Mouse (Mus musculus) intestine, postnatal 0 days (tissue): ENCODE data around the gene Hrk. TPM values are rescaled to one million over a fixed set of nuclear protein-coding genes. Genes with fewer than 3 reads are reported as not detected.

ENCODE experiments used
- ATAC-seq: fragments of 200-750 bp; cut with Nextera tagmentation; 2 replicates; pipeline ENCODE4 v1.8.0; 2017; ENCODE audit warnings: mild to moderate bottlenecking, moderate TSS enrichment, moderate library complexity
- H3K27ac ChIP-seq: fragments of 300-500 bp; sonication (generic); 2 replicates; pipeline ENCODE4 v1.5.1; 2014; ENCODE audit warnings: mild to moderate bottlenecking, low read depth, low read length, moderate library complexity
- H3K27me3 ChIP-seq: fragments of 300-500 bp; sonication (generic); replicated peaks from 2 replicates; pipeline ENCODE4 v1.6.1; 2014; ENCODE audit warnings: low read length, mixed read lengths; ENCODE audit not compliant: control insufficient read depth, insufficient read depth
- H3K36me3 ChIP-seq: fragments of 300-500 bp; sonication (generic); 2 replicates; pipeline ENCODE4 v1.6.1; 2014; ENCODE audit warnings: mild to moderate bottlenecking, moderate library complexity; ENCODE audit not compliant: control insufficient read depth, insufficient read depth
- H3K4me1 ChIP-seq: fragments of 300-500 bp; sonication (generic); replicated peaks from 2 replicates; pipeline ENCODE4 v1.6.1; 2014; ENCODE audit warnings: antibody characterized with exemption, low read length, mixed read lengths; ENCODE audit not compliant: control insufficient read depth, insufficient read depth
- H3K4me2 ChIP-seq: fragments of 300-500 bp; sonication (generic); replicated peaks from 2 replicates; pipeline ENCODE4 v1.6.1; 2014; ENCODE audit warnings: low read depth, mild to moderate bottlenecking, moderate library complexity
- H3K4me3 ChIP-seq: fragments of 300-500 bp; sonication (generic); 2 replicates; pipeline ENCODE4 v1.5.1; 2014; ENCODE audit warnings: low read depth, low read length
- H3K9ac ChIP-seq: fragments of 300-500 bp; sonication (generic); 2 replicates; pipeline ENCODE4 v1.6.1; 2014; ENCODE audit warnings: mild to moderate bottlenecking, low read depth, low read length
- H3K9me3 ChIP-seq: fragments of 300-500 bp; sonication (generic); 2 replicates; pipeline ENCODE4 v1.6.1; 2016; ENCODE audit warnings: mixed run types; ENCODE audit not compliant: control insufficient read depth
- CTCF ChIP-seq: sonication (generic); IDR thresholded peaks from 2 replicates; pipeline ENCODE4 v1.5.1; 2016; ENCODE audit warnings: low read depth, mild to moderate bottlenecking, control low read depth, antibody characterized with exemption, moderate library complexity
- WGBS: fragments of 180-500 bp; shearing (Covaris S2); extraction: QIAGEN DNeasy Blood & Tissue Kit; methylation state at CpG from one replicate; pipeline ENCODE4 v1.1.7; 2014; 5-methylcytosine and 5-hydroxymethylcytosine counted together
- polyA plus RNA-seq: library from polyadenylated mRNA; unstranded; fragments of >200 nt; fragmentation: Nextera tagmentation; extraction: Ambion mirVana; gene quantifications from 2 replicates; pipeline ENCODE4 v1.2.1, GENCODE M21; 2015

Hrk gene
- polyA plus RNA-seq: 0.08 and 0.09 TPM in 2 replicates

DNA sequence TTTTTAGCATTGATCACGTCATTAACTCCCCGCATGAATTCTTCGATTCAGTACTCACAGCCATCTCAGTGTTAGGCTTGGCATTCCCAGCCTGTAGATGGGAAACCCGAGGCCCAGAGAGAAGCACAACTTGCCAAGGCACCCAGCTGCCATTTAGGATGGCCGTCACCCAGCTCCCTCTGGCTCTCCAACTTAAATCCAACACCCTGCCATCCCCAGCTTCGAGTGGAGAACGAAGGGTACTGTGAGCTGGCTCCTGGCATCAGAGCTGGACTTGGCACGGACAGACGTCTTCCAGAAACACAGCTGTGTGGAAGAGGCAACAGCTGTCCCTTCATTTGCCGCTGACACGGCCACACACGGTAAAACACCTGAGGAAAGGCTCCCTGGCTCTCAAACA lies at the start of gene Hrk:
Gene Hrk, plus strand, starts transcription at position 68 of the 400 bp plus-strand sequence.
- no peak within 1 kb of the TSS for H3K4me2 ChIP-seq
- no peak within 1 kb of the TSS for H3K27ac ChIP-seq
- H3K9ac ChIP-seq: no peak within 1 kb of the TSS
- no peaks in the 10 kb centered on the region for H3K4me1 ChIP-seq
- H3K4me3 ChIP-seq: no peak within 1 kb of the TSS
- TF ChIP-seq CTCF: no peak
- no peaks in the 10 kb centered on the region for H3K36me3 ChIP-seq
- H3K27me3 ChIP-seq: peaks cover 43% of the 10 kb centered on the region
- no peaks in the 10 kb centered on the region for H3K9me3 ChIP-seq
- WGBS: 64% methylated on average over 12 of the region's 12 CpGs
- no peak for ATAC-seq

GRCm38 (mm10) chr5:118118351-118118750 lies 46.1 kb upstream of the Hrk start:
- Histone ChIP-seq H3K9me3 (no peaks in the 10 kb centered on the region), H3K27me3 (no peaks in the 10 kb centered on the region), H3K27ac (no peak overlapping the region), H3K9ac (no peak overlapping the region), H3K36me3 (peaks cover 4% of the 10 kb centered on the region; the same call in 1 of the 2 replicates), H3K4me2 (no peak overlapping the region), H3K4me1 (no peaks in the 10 kb centered on the region), H3K4me3 (no peak overlapping the region)
- 76% methylated on average over 3 of the region's 3 CpGs for WGBS
- no peak for ATAC-seq
- TF ChIP-seq CTCF: no peak

DNA sequence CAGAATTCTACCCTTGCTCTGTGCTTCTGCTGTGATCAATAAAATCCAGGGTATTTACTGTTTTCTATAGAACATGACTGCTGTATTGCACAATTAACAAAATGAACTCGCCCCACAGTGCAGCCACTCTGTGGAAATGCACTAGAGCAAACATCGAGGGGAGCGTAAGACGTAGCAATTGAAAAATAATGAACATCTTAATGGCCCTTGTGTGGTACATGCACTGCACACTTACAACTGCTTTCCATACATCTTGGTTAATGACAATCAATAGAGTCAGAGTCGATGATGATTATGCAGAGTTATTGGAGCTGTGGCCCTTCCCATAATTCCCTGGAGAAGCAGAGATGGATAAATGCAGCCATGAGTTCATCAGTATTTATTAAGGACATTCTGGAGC lies 45.5 kb upstream of the Hrk start:
- no peaks in the 10 kb centered on the region for H3K4me1 ChIP-seq
- H3K9me3 ChIP-seq: no peaks in the 10 kb centered on the region
- H3K4me3 ChIP-seq: no peak overlapping the region
- ATAC-seq: no peak
- no peak overlapping the region for H3K4me2 ChIP-seq
- no peak overlapping the region for H3K9ac ChIP-seq
- peaks cover 4% of the 10 kb centered on the region; the same call in 1 of the 2 replicates for H3K36me3 ChIP-seq
- 89% methylated on average over 5 of the region's 5 CpGs for WGBS
- no peaks in the 10 kb centered on the region for H3K27me3 ChIP-seq
- no peak for TF ChIP-seq CTCF
- no peak overlapping the region for H3K27ac ChIP-seq

DNA sequence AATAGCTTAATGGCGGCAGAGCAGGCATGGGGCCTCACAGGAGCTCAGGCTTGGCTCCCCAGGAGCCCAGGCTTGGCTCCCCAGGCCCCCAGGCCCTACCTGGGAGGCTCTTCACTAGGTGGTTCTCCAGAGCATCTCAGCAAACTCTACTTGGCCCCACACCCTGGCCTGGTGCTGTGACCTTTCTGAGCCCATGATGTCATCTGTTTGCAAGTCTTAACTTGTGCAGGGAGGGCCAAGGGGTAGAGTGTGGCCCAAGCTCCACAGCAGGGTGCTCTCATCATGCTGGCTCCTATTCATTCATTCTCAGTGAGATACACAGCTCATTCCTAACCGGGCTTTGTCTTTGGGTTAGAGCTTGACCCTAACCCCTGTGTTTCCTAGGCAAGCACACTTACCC lies 43.8 kb upstream of the Hrk start:
- no peaks in the 10 kb centered on the region for H3K4me1 ChIP-seq
- 44% methylated on average over 2 of the region's 2 CpGs for WGBS
- no peaks in the 10 kb centered on the region for H3K27me3 ChIP-seq
- no peak overlapping the region for H3K27ac ChIP-seq
- H3K36me3 ChIP-seq: peaks cover 17% of the 10 kb centered on the region
- no peak for TF ChIP-seq CTCF
- H3K4me2 ChIP-seq: no peak overlapping the region
- ATAC-seq: no peak
- H3K4me3 ChIP-seq: no peak overlapping the region
- no peak overlapping the region for H3K9ac ChIP-seq
- H3K9me3 ChIP-seq: no peaks in the 10 kb centered on the region

GRCm38 (mm10) chr5:118121928-118122327 lies 42.5 kb upstream of the Hrk start:
- no peak overlapping the region for H3K4me3 ChIP-seq
- TF ChIP-seq CTCF: no peak
- H3K27ac ChIP-seq: no peak overlapping the region
- WGBS: 79% methylated on average over 4 of the region's 4 CpGs
- H3K9me3 ChIP-seq: no peaks in the 10 kb centered on the region
- ATAC-seq: no peak
- no peak overlapping the region for H3K9ac ChIP-seq
- peaks cover 27% of the 10 kb centered on the region for H3K36me3 ChIP-seq
- H3K4me1 ChIP-seq: no peaks in the 10 kb centered on the region
- H3K27me3 ChIP-seq: no peaks in the 10 kb centered on the region
- H3K4me2 ChIP-seq: no peak overlapping the region

GRCm38 (mm10) chr5:118123096-118123495 lies 41.4 kb upstream of the Hrk start:
- no peak for TF ChIP-seq CTCF
- no peaks in the 10 kb centered on the region for H3K4me1 ChIP-seq
- H3K36me3 ChIP-seq: peaks cover 38% of the 10 kb centered on the region
- no peak overlapping the region for H3K4me2 ChIP-seq
- H3K9ac ChIP-seq: no peak overlapping the region
- 49% methylated on average over 10 of the region's 10 CpGs for WGBS
- H3K27ac ChIP-seq: no peak overlapping the region
- no peaks in the 10 kb centered on the region for H3K9me3 ChIP-seq
- ATAC-seq: no peak
- H3K4me3 ChIP-seq: no peak overlapping the region
- no peaks in the 10 kb centered on the region for H3K27me3 ChIP-seq

GRCm38 (mm10) chr5:118126671-118127070 lies 37.8 kb upstream of the Hrk start:
- Histone ChIP-seq H3K9me3 (no peaks in the 10 kb centered on the region), H3K4me2 (no peak overlapping the region), H3K27me3 (no peaks in the 10 kb centered on the region), H3K4me3 (no peak overlapping the region), H3K27ac (no peak overlapping the region), H3K36me3 (peaks cover 50% of the 10 kb centered on the region), H3K4me1 (no peaks in the 10 kb centered on the region), H3K9ac (no peak overlapping the region)
- WGBS: 80% methylated on average over 4 of the region's 4 CpGs
- TF ChIP-seq CTCF: no peak
- ATAC-seq: no peak
